In genomic region chr13:68959406-68959805, GRCm38 (mm10) we compare ENCODE assay signal across 21 mouse cellular contexts. TPM values are rescaled to one million over a fixed set of nuclear protein-coding genes. Genes with fewer than 3 reads are reported as not detected.
"Had no signal": no experiment of that assay in that cellular context is flagged by ENCODE, and none has a peak within 500 bp of the region (broad histone marks: within the 10 kb centered on the region; RNA-seq: fewer than 3 reads in every experiment).

No protein-coding gene starts in this region.

- DNase-seq: kidney, adult 9 months; kidney, postnatal 14 days; kidney, postnatal 4 days; layer of hippocampus, postnatal 36 days; liver, postnatal 0 days; lung, embryonic 14.5 days; right cerebral cortex, postnatal 14 days; right cerebral cortex, postnatal 4 days; spleen, adult 18-20 months; thymus, postnatal 25 days had no signal

- ATAC-seq: liver, postnatal 0 days; lung, postnatal 0 days; midbrain, embryonic 13.5 days; midbrain, embryonic 16.5 days had no signal

- H3K4me3 ChIP-seq: left cerebral cortex, adult 2 months; midbrain, embryonic 13.5 days; myocyte; neural tube, embryonic 13.5 days; stomach, embryonic 15.5 days had no signal

- H3K27ac ChIP-seq: liver, embryonic 14.5 days; macrophage; midbrain, embryonic 13.5 days; neural tube, embryonic 13.5 days; stomach, embryonic 15.5 days had no signal

RNA-seq across cellular contexts. Expression of gene Adcy2, which starts 39.9 kb away (rescaled TPM):
- total RNA-seq: monocyte, adult 5-6 weeks; neutrophil, adult 5-6 weeks had no signal
